In genomic region chr2:61593030-61593811, GRCm38 (mm10) we compare ENCODE assay signal across 8 mouse cellular contexts. TPM values are rescaled to one million over a fixed set of nuclear protein-coding genes. Genes with fewer than 3 reads are reported as not detected.
A peak's percentile ranks its signal among the peaks of the same experiment; 100 is the strongest.
DNase-seq lines count a peak whose midpoint lies in the region; ATAC-seq and TF ChIP-seq lines count a peak whose summit lies in the region.

No protein-coding gene starts in this region.

- in situ Hi-C loops in ES-E14 (cut with MboI; ENCODE audit: low sequenced_read_pairs in 2 of 2, unreplicated experiment in 2 of 2): no loop called here

- under 1% methylated on average over 62 of the region's 62 CpGs for WGBS in forebrain, embryonic 16.5 days
- WGBS in lung, embryonic 15.5 days: under 1% methylated on average over 62 of the region's 62 CpGs

- no peaks in the 10 kb centered on the region for H3K36me3 ChIP-seq in ES-E14 (ENCODE audit: control insufficient read depth, insufficient read depth, low read length, poor library complexity, severe bottlenecking)
- H3K36me3 ChIP-seq in forebrain, embryonic 16.5 days (ENCODE audit: control insufficient read depth, insufficient read depth): no peaks in the 10 kb centered on the region
- H3K36me3 ChIP-seq in lung, embryonic 15.5 days: no peaks in the 10 kb centered on the region

- H3K4me3 ChIP-seq in ES-E14 (ENCODE audit: insufficient read depth in 1 of 2, low read depth in 1 of 2, low read length in 2 of 2, poor library complexity in 1 of 2, severe bottlenecking in 1 of 2): peak overlapping the region; percentile 94
- H3K4me3 ChIP-seq in forebrain, embryonic 16.5 days (replicated peaks; ENCODE audit: low read length): peak overlapping the region; percentile 93
- peak overlapping the region; percentile 72 for H3K4me3 ChIP-seq in lung, embryonic 15.5 days

- peak overlapping the region; percentile 79 for H3K4me2 ChIP-seq in forebrain, embryonic 16.5 days (ENCODE audit: low read length)
- H3K4me2 ChIP-seq in lung, embryonic 15.5 days: peak overlapping the region; percentile 72

- 0 out of 2 replicates have a peak overlapping the region, but pooled peaks have one; percentile 32 for H3K27ac ChIP-seq in ES-E14 (ENCODE audit: insufficient read depth, low read depth, low read length, poor library complexity, severe bottlenecking)
- H3K27ac ChIP-seq in forebrain, embryonic 16.5 days (ENCODE audit: low read length): peak overlapping the region; percentile 52; the same call in 1 of the 2 replicates
- H3K27ac ChIP-seq in lung, embryonic 15.5 days: peak overlapping the region; percentile 91

- H3K9ac ChIP-seq in ES-E14 (ENCODE audit: insufficient read depth, low read depth, low read length, poor library complexity, severe bottlenecking): peak overlapping the region; percentile 84
- peak overlapping the region; percentile 78 for H3K9ac ChIP-seq in forebrain, embryonic 16.5 days (replicated peaks; ENCODE audit: low read depth, low read length)
- H3K9ac ChIP-seq in lung, embryonic 15.5 days: peak overlapping the region; percentile 78

- no peaks in the 10 kb centered on the region for H3K27me3 ChIP-seq in forebrain, embryonic 16.5 days (replicated peaks; ENCODE audit: control insufficient read depth, insufficient read depth, low read length)
- H3K27me3 ChIP-seq in lung, embryonic 15.5 days: no peaks in the 10 kb centered on the region

- ATAC-seq in forebrain, embryonic 16.5 days: peak; percentile 95
- peak; percentile 96 for ATAC-seq in lung, embryonic 15.5 days (ENCODE audit: borderline replicate concordance, extremely low read depth, low FRiP score, low TSS enrichment)

- H3K4me1 ChIP-seq in ES-E14 (ENCODE audit: control insufficient read depth in 2 of 2, insufficient read depth in 2 of 2, low read length in 2 of 2, poor library complexity in 1 of 2): peaks cover 0 to 2% of the 10 kb centered on the region in 2 experiments; a peak in 1 of 4 replicates
- H3K4me1 ChIP-seq in forebrain, embryonic 16.5 days (replicated peaks; ENCODE audit: control insufficient read depth, insufficient read depth, low read length): peaks cover 7% of the 10 kb centered on the region; the same call in 1 of the 2 replicates
- 0 out of 2 replicates have a peak, but pooled peaks cover 5% of the 10 kb centered on the region for H3K4me1 ChIP-seq in lung, embryonic 15.5 days

- H3K9me3 ChIP-seq in ES-E14 (ENCODE audit: control insufficient read depth, insufficient read depth, low read depth, low read length): no peaks in the 10 kb centered on the region
- no peaks in the 10 kb centered on the region for H3K9me3 ChIP-seq in forebrain, embryonic 16.5 days (ENCODE audit: control insufficient read depth, low read length)
- no peaks in the 10 kb centered on the region for H3K9me3 ChIP-seq in lung, embryonic 15.5 days

- peak; percentile 84 for DNase-seq in ES-E14 (ENCODE audit: low read depth, low spot score)
- peak; percentile 88 for DNase-seq in cerebellum, adult 11-12 months
- peak; percentile 97 for DNase-seq in heart, postnatal 4 days
- peak; percentile 83 to 85 for DNase-seq in layer of hippocampus, adult 8-10 months (ENCODE audit: low spot score in 2 of 2)
- DNase-seq in ovary, adult 18-20 months (ENCODE audit: low spot score): peak; percentile 87
- peak; percentile 92 for DNase-seq in thymus, postnatal 0 days (ENCODE audit: low spot score)

TF ChIP-seq in ES-E14, 5 proteins besides CTCF, POLR2A, EP300 and RAD21:
- 0 out of 2 replicates have a peak, but pooled peaks have one; percentile 64 for TF ChIP-seq HCFC1 (IDR thresholded peaks at IDR 0.05; ENCODE audit: borderline replicate concordance, insufficient read depth, low read length)
- TF ChIP-seq CHD2 (IDR thresholded peaks at IDR 0.05; ENCODE audit: low read depth, low read length): no peak
- no peak for TF ChIP-seq ZC3H11A (IDR thresholded peaks at IDR 0.05; ENCODE audit: borderline replicate concordance, low read depth, low read length)
- no peak for TF ChIP-seq MAFK (IDR thresholded peaks at IDR 0.05; ENCODE audit: insufficient read depth, low read depth, low read length)

RNA-seq across cellular contexts. Expression of gene Tank, which starts 14.8 kb away (rescaled TPM):
- 3.8 and 7.8 TPM in 2 replicates for total RNA-seq in ES-E14 (2012; rRNA removed)
- 30.0 and 33.6 TPM in 2 replicates for polyA plus RNA-seq in forebrain, embryonic 16.5 days (2015; fragmentation: Nextera tagmentation; extraction: Ambion mirVana)
- 10 to 100 TPM; 25.0 to 25.6 TPM for total RNA-seq in heart, postnatal 4 days (2021)
- total RNA-seq in layer of hippocampus, adult 8-10 months (2022): 10 to 100 TPM; 23.5 to 30.1 (median 25.9) TPM
- 32.4 and 32.6 TPM in 2 replicates for polyA plus RNA-seq in lung, embryonic 15.5 days (2015; fragmentation: Nextera tagmentation; extraction: Ambion mirVana)
- 48.1 and 49.4 TPM in 2 replicates for polyA plus RNA-seq in thymus, postnatal 0 days (2015; fragmentation: Nextera tagmentation; extraction: Ambion mirVana)

Comparison
In these comparisons a context has a peak if more than half of its experiments do, and no peak if none do; other contexts are left out.
1. Peak in every context shown above with its lines: DNase-seq, ATAC-seq, H3K4me3 ChIP-seq and H3K27ac ChIP-seq.
2. H3K27ac ChIP-seq: peak in every context shown above with its lines; median percentile 91 in lung, embryonic 15.5 days; 52 in forebrain, embryonic 16.5 days; 32 in ES-E14.